Mouse (Mus musculus): ENCODE data around the gene Gm21958. TPM values are rescaled to one million over a fixed set of nuclear protein-coding genes. Genes with fewer than 3 reads are reported as not detected.
A peak's percentile ranks its signal among the peaks of the same experiment; 100 is the strongest.

Gm21958 gene
- polyA plus RNA-seq, 1 experiment: not detected

GRCm38 (mm10) chr3:54755145-54756041 lies 41.2 kb upstream of the Gm21958 start, which contains the start of gene Smad9:
Gene Smad9, plus strand, starts transcription at chr3:54755582.
- Histone ChIP-seq H3K36me3 (ENCODE audit: control insufficient read depth, insufficient read depth) (peaks cover under 1% of the 10 kb centered on the region), H3K4me3 (ENCODE audit: insufficient read depth, poor library complexity, severe bottlenecking) (peak within 1 kb of the TSS; percentile 28), H3K79me3 (ENCODE audit: low read depth) (no peaks in the 10 kb centered on the region), H3ac (ENCODE audit: control insufficient read depth, insufficient read length, low read depth) (peak within 1 kb of the TSS; percentile 47), H3K27me3 (ENCODE audit: control insufficient read depth, insufficient read depth, insufficient read length) (no peaks in the 10 kb centered on the region), H3K79me2 (ENCODE audit: control insufficient read depth, insufficient read depth) (no peaks in the 10 kb centered on the region)
- TF ChIP-seq CTCF (IDR thresholded peaks at IDR 0.05; ENCODE audit: control insufficient read depth, insufficient read depth, insufficient read length) (no peak), MYOD1 (IDR thresholded peaks at IDR 0.05; ENCODE audit: control insufficient read depth, insufficient read length, low read depth) (no peak), FOSL1 (IDR thresholded peaks at IDR 0.05; ENCODE audit: insufficient read depth, low read length, poor library complexity, severe bottlenecking) (no peak), MAX (IDR thresholded peaks at IDR 0.05) (no peak), CEBPB (IDR thresholded peaks at IDR 0.05; ENCODE audit: low read depth) (no peak), USF1 (IDR thresholded peaks at IDR 0.05; ENCODE audit: low read depth) (no peak), MYOG (IDR thresholded peaks at IDR 0.05; ENCODE audit: control insufficient read depth, extremely low read depth, insufficient read length) (no peak)

GRCm38 (mm10) chr3:54753411-54753810 lies 39.3 kb upstream of the Gm21958 start:
- Histone ChIP-seq H3K27me3 (ENCODE audit: control insufficient read depth, insufficient read depth, insufficient read length) (no peaks in the 10 kb centered on the region), H3K36me3 (ENCODE audit: control insufficient read depth, insufficient read depth) (peaks cover 21% of the 10 kb centered on the region), H3ac (ENCODE audit: control insufficient read depth, insufficient read length, low read depth) (no peak overlapping the region), H3K4me3 (ENCODE audit: insufficient read depth, poor library complexity, severe bottlenecking) (no peak overlapping the region), H3K79me3 (ENCODE audit: low read depth) (no peaks in the 10 kb centered on the region), H3K79me2 (ENCODE audit: control insufficient read depth, insufficient read depth) (no peaks in the 10 kb centered on the region)
- no peak for TF ChIP-seq USF1 (IDR thresholded peaks at IDR 0.05; ENCODE audit: low read depth)
- TF ChIP-seq MYOD1 (IDR thresholded peaks at IDR 0.05; ENCODE audit: control insufficient read depth, insufficient read length, low read depth): no peak
- no peak for TF ChIP-seq MYOG (IDR thresholded peaks at IDR 0.05; ENCODE audit: control insufficient read depth, extremely low read depth, insufficient read length)
- no peak for TF ChIP-seq CEBPB (IDR thresholded peaks at IDR 0.05; ENCODE audit: low read depth)
- no peak for TF ChIP-seq MAX (IDR thresholded peaks at IDR 0.05)
- no peak for TF ChIP-seq FOSL1 (IDR thresholded peaks at IDR 0.05; ENCODE audit: insufficient read depth, low read length, poor library complexity, severe bottlenecking)

- H3K36me3 ChIP-seq (ENCODE audit: control insufficient read depth, insufficient read depth): peaks cover 86% of the 10 kb centered on the region
- H3K79me3 ChIP-seq (ENCODE audit: low read depth): no peaks in the 10 kb centered on the region
- no peak overlapping the region for H3K4me3 ChIP-seq (ENCODE audit: insufficient read depth, poor library complexity, severe bottlenecking)
- H3ac ChIP-seq (ENCODE audit: control insufficient read depth, insufficient read length, low read depth): no peak overlapping the region
- H3K79me2 ChIP-seq (ENCODE audit: control insufficient read depth, insufficient read depth): no peaks in the 10 kb centered on the region
- no peaks in the 10 kb centered on the region for H3K27me3 ChIP-seq (ENCODE audit: control insufficient read depth, insufficient read depth, insufficient read length)
- TF ChIP-seq USF1 (IDR thresholded peaks at IDR 0.05; ENCODE audit: low read depth) (no peak), CTCF (IDR thresholded peaks at IDR 0.05; ENCODE audit: control insufficient read depth, insufficient read depth, insufficient read length) (peak; percentile 25)
Measured at GRCm38 (mm10) chr3:54745799-54746198, 31.6 kb upstream of the Gm21958 start.

GRCm38 (mm10) chr3:54741965-54742364 lies 27.8 kb upstream of the Gm21958 start:
- H3K27me3 ChIP-seq (ENCODE audit: control insufficient read depth, insufficient read depth, insufficient read length): no peaks in the 10 kb centered on the region
- peaks cover 6% of the 10 kb centered on the region for H3K79me3 ChIP-seq (ENCODE audit: low read depth)
- TF ChIP-seq CEBPB (IDR thresholded peaks at IDR 0.05; ENCODE audit: low read depth) (no peak), MYOD1 (IDR thresholded peaks at IDR 0.05; ENCODE audit: control insufficient read depth, insufficient read length, low read depth) (no peak), FOSL1 (IDR thresholded peaks at IDR 0.05; ENCODE audit: insufficient read depth, low read length, poor library complexity, severe bottlenecking) (no peak), MAX (IDR thresholded peaks at IDR 0.05) (no peak), USF1 (IDR thresholded peaks at IDR 0.05; ENCODE audit: low read depth) (no peak), CTCF (IDR thresholded peaks at IDR 0.05; ENCODE audit: control insufficient read depth, insufficient read depth, insufficient read length) (no peak), MYOG (IDR thresholded peaks at IDR 0.05; ENCODE audit: control insufficient read depth, extremely low read depth, insufficient read length) (no peak)
- peaks cover 72% of the 10 kb centered on the region for H3K36me3 ChIP-seq (ENCODE audit: control insufficient read depth, insufficient read depth)
- H3K4me3 ChIP-seq (ENCODE audit: insufficient read depth, poor library complexity, severe bottlenecking): no peak overlapping the region
- no peak overlapping the region for H3ac ChIP-seq (ENCODE audit: control insufficient read depth, insufficient read length, low read depth)
- peaks cover 20% of the 10 kb centered on the region for H3K79me2 ChIP-seq (ENCODE audit: control insufficient read depth, insufficient read depth)

- Histone ChIP-seq H3K36me3 (ENCODE audit: control insufficient read depth, insufficient read depth) (peaks cover 41% of the 10 kb centered on the region), H3K79me3 (ENCODE audit: low read depth) (peaks cover 29% of the 10 kb centered on the region), H3ac (ENCODE audit: control insufficient read depth, insufficient read length, low read depth) (no peak overlapping the region), H3K4me3 (ENCODE audit: insufficient read depth, poor library complexity, severe bottlenecking) (no peak overlapping the region), H3K27me3 (ENCODE audit: control insufficient read depth, insufficient read depth, insufficient read length) (no peaks in the 10 kb centered on the region), H3K79me2 (ENCODE audit: control insufficient read depth, insufficient read depth) (peaks cover 58% of the 10 kb centered on the region)
- TF ChIP-seq FOSL1 (IDR thresholded peaks at IDR 0.05; ENCODE audit: insufficient read depth, low read length, poor library complexity, severe bottlenecking): no peak
- TF ChIP-seq CEBPB (IDR thresholded peaks at IDR 0.05; ENCODE audit: low read depth): no peak
- no peak for TF ChIP-seq MYOD1 (IDR thresholded peaks at IDR 0.05; ENCODE audit: control insufficient read depth, insufficient read length, low read depth)
- TF ChIP-seq CTCF (IDR thresholded peaks at IDR 0.05; ENCODE audit: control insufficient read depth, insufficient read depth, insufficient read length): no peak
- TF ChIP-seq USF1 (IDR thresholded peaks at IDR 0.05; ENCODE audit: low read depth): no peak
- no peak for TF ChIP-seq MAX (IDR thresholded peaks at IDR 0.05)
- no peak for TF ChIP-seq MYOG (IDR thresholded peaks at IDR 0.05; ENCODE audit: control insufficient read depth, extremely low read depth, insufficient read length)
Measured at GRCm38 (mm10) chr3:54737317-54737716, 23.2 kb upstream of the Gm21958 start.
